Comparison of ENCODE assay signal across 30 mouse cellular contexts in the genomic region with DNA sequence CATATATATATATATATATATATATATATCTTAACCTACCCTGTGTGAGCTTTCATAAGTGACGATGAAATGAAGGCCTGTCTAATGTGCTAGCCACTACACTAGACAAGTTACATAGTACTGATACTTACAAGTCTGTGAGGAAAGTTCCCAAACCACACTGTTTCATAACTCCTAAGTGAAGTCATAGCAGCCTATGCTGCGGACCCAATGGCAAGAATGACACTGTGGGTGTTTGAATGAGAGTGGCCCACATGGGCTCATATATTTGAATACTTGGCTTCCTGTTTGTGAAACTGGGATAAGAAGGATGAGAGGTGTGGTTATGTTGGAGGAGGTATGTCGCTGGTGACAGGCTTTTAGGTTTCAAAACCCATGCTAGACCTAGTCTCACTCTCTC.
DNase-seq lines count a peak whose midpoint lies in the region; ATAC-seq lines count a peak whose summit lies in the region.
"Had no signal": no experiment of that assay in that cellular context is flagged by ENCODE, and none has a peak within 500 bp of the region (broad histone marks: within the 10 kb centered on the region; RNA-seq: fewer than 3 reads in every experiment).

No protein-coding gene starts in this region.

- DNase-seq in lung, postnatal 36 days = peak; percentile 8
- DNase-seq in lung, postnatal 25 days (ENCODE audit: low spot score) = no peak
- DNase-seq in ovary, postnatal 14 days (ENCODE audit: low spot score) = no peak
- DNase-seq in left cerebral cortex, postnatal 25 days (ENCODE audit: low spot score in 2 of 2) = no peak
- DNase-seq: adrenal gland, adult 8-10 months; adrenal gland, postnatal 14 days; adrenal gland, postnatal 36 days; B cell, adult 2 months; cerebellum, adult 11-12 months; cerebellum, adult 2 months; cerebellum, adult 9-10 months; cerebellum, postnatal 10 days; cerebellum, postnatal 25 days; embryo, embryonic 11 days had no signal

- H3K4me2 ChIP-seq in midbrain, embryonic 15.5 days = no peak overlapping the region
- H3K4me2 ChIP-seq: embryonic facial prominence, embryonic 13.5 days; embryonic facial prominence, embryonic 15.5 days; forebrain, embryonic 12.5 days had no signal

- no peak overlapping the region for H3K9ac ChIP-seq in midbrain, embryonic 15.5 days
- H3K9ac ChIP-seq: embryonic facial prominence, embryonic 13.5 days; embryonic facial prominence, embryonic 15.5 days; forebrain, embryonic 12.5 days had no signal

- peak; percentile 54; the same call in 1 of the 2 replicates for ATAC-seq in common myeloid progenitor, adult 5-6 weeks (replicated peaks; ENCODE audit: low read depth, poor library complexity, severe bottlenecking)
- peak; percentile 85 for ATAC-seq in megakaryocyte, adult 5-6 weeks (ENCODE audit: poor library complexity, severe bottlenecking)
- 0 out of 2 replicates have a peak, but pooled peaks have one; percentile 44 for ATAC-seq in neutrophil, adult 5-6 weeks (ENCODE audit: extremely low read depth, insufficient number of reproducible peaks, low FRiP score, poor library complexity, severe bottlenecking)
- ATAC-seq in midbrain, embryonic 15.5 days (replicated peaks) = no peak
- ATAC-seq: activated CD4-positive, CD25-positive, alpha-beta regulatory T cell, adult 4 months; CD4-positive, CD25-positive, alpha-beta regulatory T cell, adult 4 months; forebrain, embryonic 14.5 days; forebrain, embryonic 16.5 days; Patski had no signal

- intact Hi-C loops in left cerebral cortex, postnatal 25 days (cut with DNase I) = no loop called here

- H3K4me3 ChIP-seq in midbrain, embryonic 15.5 days = no peak overlapping the region
- H3K4me3 ChIP-seq: embryonic facial prominence, embryonic 13.5 days; embryonic facial prominence, embryonic 15.5 days; erythroblast, embryonic 14.5 days; forebrain, embryonic 10.5 days; forebrain, embryonic 12.5 days had no signal

- no peaks in the 10 kb centered on the region for H3K9me3 ChIP-seq in midbrain, embryonic 15.5 days
- H3K9me3 ChIP-seq: embryonic facial prominence, embryonic 13.5 days; embryonic facial prominence, embryonic 15.5 days; forebrain, embryonic 10.5 days; forebrain, embryonic 12.5 days; G1E had no signal

- no peaks in the 10 kb centered on the region for H3K27me3 ChIP-seq in midbrain, embryonic 15.5 days (replicated peaks)
- H3K27me3 ChIP-seq: CH12.LX; embryonic facial prominence, embryonic 13.5 days; embryonic facial prominence, embryonic 15.5 days; forebrain, embryonic 12.5 days had no signal

- no peak overlapping the region for H3K27ac ChIP-seq in midbrain, embryonic 15.5 days
- H3K27ac ChIP-seq: embryonic facial prominence, embryonic 13.5 days; embryonic facial prominence, embryonic 15.5 days; forebrain, embryonic 10.5 days; forebrain, embryonic 12.5 days had no signal

- WGBS in midbrain, embryonic 15.5 days = 89% methylated on average over 3 of the region's 3 CpGs

- H3K36me3 ChIP-seq in midbrain, embryonic 15.5 days (replicated peaks) = no peaks in the 10 kb centered on the region
- H3K36me3 ChIP-seq: embryonic facial prominence, embryonic 15.5 days; forebrain, embryonic 12.5 days; G1E had no signal

- H3K4me1 ChIP-seq in midbrain, embryonic 15.5 days = no peaks in the 10 kb centered on the region
- H3K4me1 ChIP-seq: forebrain, embryonic 10.5 days; forebrain, embryonic 12.5 days had no signal
